Mouse (Mus musculus) cerebellum, postnatal 36 days (tissue): ENCODE data around the gene Zfp451.
"Not testable (repeated sequence)": the region's sequence is repeated elsewhere in the genome, so short reads cannot be mapped to it uniquely, and the experiment has no call there.

Experiments used
- DNase-seq, 2 experiments: peaks; one replicate each; pipeline ENCODE4 v3.0.0; 2021 to 2022; ENCODE audit warnings: mixed read lengths in 2 of 2

Gene Zfp451

GRCm38 (mm10) chr1:33813868-33814794, at the start of gene Zfp451:
Gene Zfp451 (minus strand): TSS chr1:33814595.
- peak; percentile 91 to 95 for DNase-seq

GRCm38 (mm10) chr1:33846807-33847206, 32.4 kb upstream of the Zfp451 start:
- no peak for DNase-seq

GRCm38 (mm10) chr1:33843823-33844222, 29.4 kb upstream of the Zfp451 start:
- no peak for DNase-seq

GRCm38 (mm10) chr1:33838952-33839351, 24.6 kb upstream of the Zfp451 start:
- not testable (repeated sequence) for DNase-seq

- no peak for DNase-seq
Measured at GRCm38 (mm10) chr1:33830586-33830985, 16.2 kb upstream of the Zfp451 start.

DNA sequence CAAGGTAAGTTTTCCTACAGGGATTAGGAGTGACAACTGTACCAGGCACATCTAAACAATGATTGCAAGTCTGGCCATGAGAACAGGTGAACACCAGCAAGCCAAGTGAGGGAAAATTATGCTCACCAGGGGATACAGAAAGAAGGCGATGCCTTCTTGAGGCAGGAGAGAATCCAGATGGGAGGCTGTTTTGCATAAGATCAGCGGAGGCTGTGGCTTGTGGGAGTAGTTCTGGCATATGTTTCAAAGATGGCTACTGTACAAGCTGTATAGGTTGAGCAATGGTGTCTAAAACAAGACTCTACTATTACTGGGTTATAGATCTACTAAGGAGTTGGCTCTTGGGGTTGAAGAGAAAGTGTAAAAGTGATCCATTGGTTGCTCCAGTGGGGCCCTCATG, 3.5 kb upstream of the Zfp451 start:
- no peak for DNase-seq

GRCm38 (mm10) chr1:33813495-33813867, 914 bp downstream of the Zfp451 start:
- DNase-seq = no peak

DNA sequence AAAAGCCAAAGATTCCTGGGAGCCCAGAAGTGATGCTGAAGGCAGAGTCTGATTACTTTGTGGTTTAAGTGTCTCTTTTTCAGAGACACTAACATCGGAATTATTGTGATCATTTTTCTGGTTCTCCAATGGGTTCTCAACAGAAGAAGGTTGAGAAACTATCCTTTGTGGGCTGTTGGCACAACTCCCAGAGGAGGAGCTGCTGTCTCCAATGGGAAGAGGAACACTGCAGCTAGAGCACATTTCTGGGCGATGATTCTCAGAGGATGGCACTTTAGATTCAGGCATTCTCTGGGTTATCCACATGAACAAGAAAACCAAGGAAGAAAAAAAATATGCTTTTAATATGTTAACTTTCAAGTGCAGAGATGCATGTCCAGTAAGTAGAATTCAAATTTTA, 11.1 kb downstream of the Zfp451 start:
- no peak for DNase-seq

- DNase-seq = no peak
Measured at GRCm38 (mm10) chr1:33799620-33800019, 14.8 kb downstream of the Zfp451 start.

- DNase-seq = no peak
Measured at GRCm38 (mm10) chr1:33788493-33788892, 25.9 kb downstream of the Zfp451 start.

- no peak for DNase-seq
Measured at GRCm38 (mm10) chr1:33788072-33788471, 26.3 kb downstream of the Zfp451 start.

DNA sequence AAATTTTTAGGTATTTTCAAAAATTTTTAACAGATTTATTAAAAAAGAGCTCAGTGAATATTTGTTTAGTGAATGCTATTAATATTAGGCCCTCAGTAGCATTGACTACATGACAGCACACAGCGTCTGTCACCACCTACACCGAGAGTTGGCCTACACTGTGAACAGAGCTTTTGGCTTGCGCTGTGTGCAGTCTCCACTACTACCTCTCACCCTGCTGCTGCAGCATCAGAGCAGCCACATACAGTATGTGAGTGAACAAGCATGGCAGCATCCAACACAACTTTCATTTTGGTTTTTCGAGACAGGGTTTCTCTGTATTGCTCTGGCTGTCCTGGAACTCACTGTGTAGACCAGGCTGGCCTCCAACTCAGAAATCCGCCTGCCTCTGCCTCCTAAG, 29.8 kb downstream of the Zfp451 start:
- no peak for DNase-seq

- peak; percentile 24 to 30 for DNase-seq
Measured at GRCm38 (mm10) chr1:33776175-33776611, 38.2 kb downstream of the Zfp451 start.

DNA sequence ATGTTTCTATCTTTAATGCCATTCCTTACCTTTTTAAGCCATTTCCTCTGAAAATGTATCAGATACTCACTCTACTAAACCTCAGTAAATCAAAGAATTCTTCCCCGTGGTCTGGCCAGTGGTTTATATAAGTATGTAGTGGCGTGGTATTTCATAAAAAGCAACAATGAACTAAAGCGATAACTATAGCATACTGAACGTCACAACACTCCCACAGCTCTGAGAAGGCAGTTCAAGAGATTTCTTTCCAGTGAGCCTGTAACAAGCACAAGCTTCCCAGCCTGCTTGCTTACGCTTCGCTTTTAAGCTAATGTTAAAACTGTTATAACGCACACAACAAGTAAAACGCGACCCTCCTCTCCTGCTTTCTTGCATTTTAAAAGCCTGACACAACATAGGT, 42.3 kb downstream of the Zfp451 start:
- no peak for DNase-seq

DNA sequence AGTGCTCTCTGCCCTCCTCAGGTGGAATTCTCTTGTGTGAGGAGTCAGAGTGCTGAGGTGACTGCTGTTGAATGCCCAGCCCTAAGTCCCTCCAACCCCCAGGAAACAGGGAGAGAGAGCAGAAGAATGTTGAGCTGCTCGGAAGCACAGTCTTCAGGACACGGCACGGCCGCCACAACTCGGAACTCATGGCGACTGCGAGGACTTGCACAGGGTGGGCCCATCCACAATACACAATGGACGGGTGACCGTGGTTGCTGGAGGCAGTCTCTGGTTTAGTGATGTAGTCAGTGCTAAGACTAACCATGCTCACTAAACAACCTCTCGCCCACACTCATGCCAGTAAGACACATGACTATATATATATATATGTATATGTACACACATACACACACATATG, 42.8 kb downstream of the Zfp451 start:
- DNase-seq = no peak

DNA sequence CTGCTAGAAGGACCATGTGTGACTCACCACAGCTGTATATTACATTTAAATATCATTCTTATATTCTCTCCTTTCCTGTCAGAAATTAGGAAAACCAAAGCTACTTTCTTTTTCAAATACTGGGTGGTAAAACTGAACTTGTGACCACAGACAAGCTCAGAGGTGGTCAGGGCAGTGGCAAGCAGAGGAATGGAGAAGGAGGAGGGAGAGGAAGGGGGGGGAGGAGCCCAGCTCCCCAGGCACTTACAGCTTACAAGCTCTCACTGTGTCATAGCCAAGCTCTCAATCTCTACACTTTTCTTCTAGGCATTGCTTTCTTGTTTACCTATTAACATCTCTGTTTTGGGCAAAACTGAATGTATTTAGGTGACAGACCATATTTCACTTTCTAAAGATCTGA, 45.6 kb downstream of the Zfp451 start:
- no peak for DNase-seq

- no peak for DNase-seq
Measured at GRCm38 (mm10) chr1:33768091-33768787, 46.2 kb downstream of the Zfp451 start.

DNA sequence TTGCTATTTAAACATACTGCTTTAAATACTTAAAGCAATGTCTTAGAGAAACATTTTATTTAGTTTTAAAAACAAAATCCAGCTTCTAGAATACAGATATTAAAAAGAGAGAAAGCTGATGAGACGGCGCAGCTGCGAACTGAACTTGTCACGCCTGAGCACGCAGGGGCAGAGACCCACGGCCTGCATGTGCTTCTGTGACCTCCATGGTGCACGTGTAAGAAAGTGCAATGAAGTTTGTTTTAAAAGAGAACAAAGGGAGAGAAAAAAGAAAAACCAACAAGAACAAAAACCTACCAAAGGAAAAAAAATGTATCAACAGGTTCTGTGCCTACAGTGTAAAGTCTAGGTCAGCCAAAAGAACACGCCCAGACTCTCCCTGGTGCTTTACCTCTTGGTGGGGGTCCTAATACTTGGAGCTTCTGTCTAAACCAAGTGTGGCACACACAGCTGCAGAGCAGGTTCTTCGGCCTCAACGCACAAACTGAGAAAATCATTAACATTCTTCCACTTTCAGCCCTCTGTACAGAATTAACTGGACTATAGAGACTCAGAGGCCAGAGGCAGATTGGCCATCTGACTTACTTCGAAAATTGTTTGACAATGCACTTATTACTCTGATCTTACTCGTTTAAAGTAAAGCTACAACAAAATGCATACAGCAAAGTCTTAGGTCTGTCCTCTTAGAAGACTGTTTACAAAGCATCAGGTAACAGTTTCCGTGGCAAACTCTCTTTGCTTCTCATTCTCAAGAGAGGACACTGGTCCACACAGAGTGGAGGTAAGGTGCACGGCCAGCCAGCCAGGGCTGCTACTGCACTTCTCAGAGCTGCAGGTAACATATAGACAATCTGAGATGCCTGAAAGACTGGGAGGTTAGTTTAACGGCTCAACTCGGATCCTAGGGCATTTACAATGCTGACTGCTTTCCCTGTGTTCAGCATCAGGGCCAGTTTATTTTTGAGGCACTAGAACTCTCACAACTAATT, 47.6 kb downstream of the Zfp451 start:
- DNase-seq = no peak

DNA sequence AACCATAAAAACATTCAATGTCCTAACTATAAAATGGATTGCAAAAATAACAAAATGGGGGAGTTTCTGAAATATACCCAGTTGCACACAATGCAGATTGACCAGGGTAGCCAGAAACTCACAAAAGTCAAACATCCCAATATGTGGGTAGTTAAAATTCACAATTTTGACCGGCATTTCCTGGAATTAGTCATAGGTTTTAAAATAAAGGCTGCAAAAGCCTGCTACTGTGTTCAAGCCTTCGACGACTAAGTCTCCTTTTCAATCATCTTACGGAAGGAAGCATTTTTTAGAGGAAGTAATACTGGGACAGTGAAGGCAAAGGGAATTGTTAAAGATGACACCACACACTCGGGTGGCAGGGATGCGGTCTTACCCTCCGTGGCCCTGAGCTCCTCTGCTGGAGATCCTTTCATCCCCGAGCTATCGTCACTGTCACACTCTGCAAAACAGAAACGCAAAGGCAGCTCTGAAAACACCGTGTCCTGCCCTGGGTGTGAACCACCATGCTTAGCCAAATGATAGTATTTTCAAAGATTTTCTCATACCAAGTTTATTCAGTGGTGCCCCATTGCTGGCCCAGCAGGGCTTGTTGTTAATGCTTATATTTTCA, 48.8 kb downstream of the Zfp451 start:
- no peak for DNase-seq

GRCm38 (mm10) chr1:33763826-33764225, 50.6 kb downstream of the Zfp451 start:
- DNase-seq = no peak

GRCm38 (mm10) chr1:33758488-33758887, 55.9 kb downstream of the Zfp451 start:
- no peak for DNase-seq

- DNase-seq = peak; percentile 64 to 67
Measured at GRCm38 (mm10) chr1:33757491-33758041, 56.8 kb downstream of the Zfp451 start, which contains the start of gene Bag2. Gene Bag2 (minus strand): TSS chr1:33757795.
